Mouse (Mus musculus) c-Kit-positive CD71-positive TER-119-positive erythroid progenitor cells, embryonic 14.5 days (primary cell): Measurements from ENCODE around the gene Map3k14.
A peak's percentile ranks its signal among the peaks of the same experiment; 100 is the strongest.
"Not testable (repeated sequence)": the region's sequence is repeated elsewhere in the genome, so short reads cannot be mapped to it uniquely, and the experiment has no call there.

Source experiments
- DNase-seq: peaks from one replicate; pipeline ENCODE4 v3.0.0-alpha.2; 2013; ENCODE audit warnings: low spot score

Map3k14 gene

DNA sequence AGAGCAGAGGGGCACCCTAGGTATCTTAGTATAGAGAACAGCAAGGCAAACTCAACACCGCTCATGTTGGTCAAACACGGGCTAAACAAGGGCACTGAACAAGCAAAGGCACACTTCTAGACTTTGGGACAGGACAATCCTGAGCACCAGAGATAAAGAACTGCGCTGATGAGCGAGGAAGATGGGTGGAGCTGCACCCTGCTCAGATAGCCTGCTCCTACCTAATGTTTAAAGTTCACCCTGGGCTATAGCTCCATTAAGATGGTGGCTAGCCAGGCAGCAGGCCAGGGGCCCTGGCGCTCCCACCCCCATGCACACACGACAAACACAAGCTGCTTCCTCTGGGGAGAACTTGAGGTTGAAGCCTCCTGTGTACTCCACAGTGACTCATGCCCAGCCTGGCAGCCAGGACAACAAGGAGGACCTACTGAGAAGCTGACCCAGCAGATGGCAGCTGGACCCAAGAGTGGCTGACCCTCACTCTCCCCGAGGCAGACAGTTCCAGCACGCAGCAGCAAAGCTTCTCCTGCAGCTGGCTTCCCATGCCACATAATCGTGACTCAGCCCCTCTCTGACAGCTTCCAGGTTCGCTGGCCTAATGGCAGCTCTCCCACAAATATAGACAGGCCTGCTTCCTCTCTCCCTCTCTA, 21.1 kb downstream of the Map3k14 start:
- DNase-seq, result no peak

DNA sequence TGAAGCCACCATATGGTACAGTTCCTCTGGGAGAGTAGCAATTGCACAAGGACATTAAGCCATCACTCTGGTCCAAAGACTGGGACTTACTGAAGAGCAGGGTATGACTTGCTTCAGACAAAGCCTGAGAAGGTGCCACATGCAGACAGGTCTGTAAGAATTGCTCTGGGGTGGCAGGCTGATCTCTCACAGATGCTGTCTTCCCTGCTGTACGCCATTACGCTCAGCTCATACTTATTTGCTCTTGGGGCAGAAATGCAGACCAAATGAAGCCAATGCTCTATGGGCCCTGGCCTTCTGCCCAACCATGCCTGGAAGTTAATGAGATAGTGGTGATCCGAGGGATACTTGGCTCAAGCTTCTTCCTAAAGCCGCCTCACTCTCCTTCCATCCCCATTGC, 22.4 kb downstream of the Map3k14 start:
- DNase-seq, result no peak

DNA sequence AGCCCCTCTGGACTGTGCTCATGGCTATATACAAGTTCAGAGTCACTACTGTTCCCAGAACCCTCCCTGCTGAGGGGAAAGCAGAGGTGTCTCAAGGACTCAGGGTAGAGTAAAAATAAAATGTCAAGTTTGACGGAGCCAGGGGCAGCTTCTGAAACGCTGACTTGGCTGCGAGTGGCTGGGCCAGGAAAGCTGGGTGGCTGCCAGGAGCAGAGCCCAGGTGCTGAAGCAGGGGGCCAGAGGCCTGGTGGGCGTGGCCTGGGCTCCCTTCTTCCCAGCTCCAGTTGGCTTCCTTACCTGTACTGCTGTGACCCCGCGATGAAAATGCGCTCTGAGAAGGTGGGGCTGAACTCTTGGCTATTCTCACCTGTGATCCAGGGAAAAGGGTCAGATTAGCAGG, 26.5 kb downstream of the Map3k14 start:
- no peak for DNase-seq

DNA sequence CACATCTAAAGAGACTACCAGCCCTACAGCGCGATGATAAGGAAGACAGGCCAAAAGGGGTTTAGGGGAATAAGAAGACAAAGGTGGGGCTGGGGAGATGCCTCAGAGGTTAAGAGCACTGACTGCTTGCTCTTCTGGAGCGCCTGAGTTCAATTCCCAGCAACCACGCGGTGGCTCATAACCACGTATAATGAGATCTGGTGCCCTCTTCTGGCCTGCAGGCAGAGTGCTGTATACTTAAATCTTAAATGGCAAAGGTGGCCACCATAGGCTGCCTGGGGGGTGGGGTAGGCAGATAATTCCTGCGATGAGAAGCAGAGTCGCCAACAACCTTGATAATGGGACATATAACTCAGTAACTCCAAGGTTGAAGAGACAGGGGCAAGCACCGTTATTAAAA, 29.5 kb downstream of the Map3k14 start:
- DNase-seq, result no peak

DNA sequence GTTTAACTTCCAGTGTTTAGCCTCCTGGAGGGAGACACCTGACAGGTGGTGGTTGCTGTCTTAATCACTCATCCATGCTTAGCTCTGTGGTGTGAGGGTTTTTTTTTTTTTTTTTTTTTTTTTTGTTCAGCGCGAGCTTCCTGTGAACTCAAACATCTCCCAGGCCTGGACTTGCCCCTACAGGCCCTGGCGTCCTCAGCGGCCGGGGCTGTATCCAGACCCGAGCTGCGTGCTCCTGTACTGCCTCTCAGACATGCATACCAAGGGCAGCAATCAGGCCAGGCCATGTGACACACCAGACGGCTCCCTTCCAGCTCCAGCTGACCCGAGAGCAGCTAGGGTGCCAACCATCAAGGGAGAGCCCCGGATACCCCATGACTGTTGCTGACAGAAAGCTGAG, 30.4 kb downstream of the Map3k14 start:
- no peak for DNase-seq

DNA sequence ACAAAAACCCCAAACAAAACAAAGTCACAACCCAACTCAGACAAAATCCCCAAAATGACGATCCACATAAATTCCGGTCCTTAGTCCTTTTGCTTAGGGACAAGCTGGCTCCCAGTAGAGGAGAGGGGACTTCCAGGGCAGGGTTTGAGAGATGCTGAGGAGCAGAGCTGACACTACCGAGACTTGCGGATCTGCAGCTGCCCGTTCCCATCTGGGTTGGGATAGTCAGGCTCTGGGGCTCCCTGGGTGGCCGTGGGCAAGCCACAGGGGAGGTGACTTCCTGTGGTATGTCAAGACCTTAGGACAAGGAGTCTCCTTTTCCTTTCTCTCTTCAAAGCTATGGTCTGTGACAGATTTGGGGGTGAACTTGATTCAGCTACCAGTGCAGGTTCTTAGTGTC, 30.8 kb downstream of the Map3k14 start:
- no peak for DNase-seq

DNA sequence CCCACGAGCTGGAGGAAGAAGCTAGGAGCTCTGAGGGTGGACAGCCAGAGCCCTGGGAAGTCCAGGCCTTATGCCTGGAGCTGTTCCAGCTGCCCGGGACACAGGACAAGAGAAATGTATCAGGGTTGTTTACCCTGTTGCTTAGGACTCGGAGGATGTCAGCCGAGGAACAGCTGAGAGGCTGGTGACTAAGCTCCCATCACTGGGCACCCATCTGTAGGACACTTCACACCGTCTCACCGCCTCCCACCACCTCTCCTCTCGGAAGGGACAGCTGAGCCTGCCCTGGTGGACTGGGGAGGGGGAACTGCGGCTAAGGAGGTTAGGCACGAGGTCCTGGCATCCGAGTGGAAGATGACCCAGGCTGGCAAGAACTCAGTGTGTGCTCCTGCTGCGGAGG, 31.6 kb downstream of the Map3k14 start:
- no peak for DNase-seq

DNA sequence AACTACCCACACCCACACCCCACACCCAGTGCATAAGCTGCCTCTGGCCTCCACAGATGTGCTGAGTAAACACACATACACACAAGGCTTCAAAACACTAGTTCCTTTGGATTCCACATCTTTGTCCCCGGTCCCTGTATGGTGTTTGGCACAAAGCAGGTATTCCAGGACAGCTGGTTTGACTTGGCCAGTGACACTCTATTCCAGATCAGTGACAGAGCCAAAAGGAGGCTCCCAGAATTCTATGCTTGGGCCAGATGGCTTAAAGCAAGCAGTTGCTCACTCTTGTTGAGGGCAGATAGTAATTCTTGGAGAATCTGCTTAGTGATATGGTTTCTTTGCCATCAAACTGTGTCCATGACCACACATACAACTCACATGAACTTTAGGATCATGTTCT, 32.8 kb downstream of the Map3k14 start:
- no peak for DNase-seq

DNA sequence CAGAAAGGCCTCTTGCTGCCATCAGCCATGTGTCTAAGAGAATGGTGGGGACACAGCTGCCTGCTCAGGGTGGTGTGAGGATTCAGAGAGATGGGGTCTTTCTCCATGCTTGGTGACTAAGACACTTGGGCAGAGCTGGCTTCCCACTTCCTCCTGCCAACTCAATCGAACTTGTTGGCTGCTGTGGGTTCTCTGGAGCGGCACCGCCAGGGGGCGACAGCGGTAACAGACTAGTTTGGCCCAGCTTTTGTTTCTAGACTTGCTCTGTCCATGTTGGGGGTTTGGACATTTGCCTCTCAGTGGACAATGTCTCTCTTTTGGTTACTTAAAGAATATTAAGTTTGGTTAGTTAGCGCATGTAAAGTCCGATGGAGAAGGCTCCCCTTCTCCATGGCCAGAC, 34.3 kb downstream of the Map3k14 start:
- DNase-seq, result peak; percentile 38

DNA sequence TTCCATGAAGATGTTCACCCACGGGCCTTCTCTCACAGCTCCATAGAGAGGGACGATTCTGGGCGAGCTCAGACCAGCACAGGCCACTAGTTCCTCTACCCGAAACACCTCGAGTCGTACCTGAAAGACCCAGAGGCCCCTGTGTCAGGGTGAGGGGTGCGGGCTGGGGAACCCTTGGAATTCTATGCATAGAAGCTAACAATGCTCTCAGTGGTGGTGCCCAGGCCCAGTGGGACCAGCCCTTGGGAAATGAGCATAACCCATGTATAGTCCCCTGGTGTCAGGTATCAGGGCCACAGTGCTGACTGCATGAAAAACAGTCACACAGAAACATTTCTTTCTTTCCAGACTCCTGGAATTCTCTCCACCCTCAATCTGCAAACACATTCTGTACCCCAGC, 35.9 kb downstream of the Map3k14 start:
- no peak for DNase-seq

DNA sequence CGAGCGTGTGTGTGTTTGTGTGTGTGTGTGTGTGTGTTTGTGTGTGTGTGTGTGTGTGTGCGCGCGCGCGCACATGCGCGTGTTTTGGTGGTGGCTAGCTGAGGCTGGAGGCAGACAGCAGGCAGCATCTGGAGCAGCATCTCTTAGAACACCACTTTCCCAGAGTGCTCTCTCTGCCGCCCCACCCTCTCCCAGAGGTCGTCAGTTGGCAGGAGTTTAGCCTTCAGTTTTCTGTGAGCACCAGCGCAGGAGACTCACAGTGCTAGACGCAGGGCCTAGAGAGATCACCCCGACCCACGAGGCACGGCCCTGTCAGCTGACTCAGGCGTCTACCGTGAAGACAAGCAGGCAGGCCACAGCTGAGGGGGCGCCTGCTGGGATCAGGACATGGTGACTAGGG, 36.6 kb downstream of the Map3k14 start:
- no peak for DNase-seq

DNA sequence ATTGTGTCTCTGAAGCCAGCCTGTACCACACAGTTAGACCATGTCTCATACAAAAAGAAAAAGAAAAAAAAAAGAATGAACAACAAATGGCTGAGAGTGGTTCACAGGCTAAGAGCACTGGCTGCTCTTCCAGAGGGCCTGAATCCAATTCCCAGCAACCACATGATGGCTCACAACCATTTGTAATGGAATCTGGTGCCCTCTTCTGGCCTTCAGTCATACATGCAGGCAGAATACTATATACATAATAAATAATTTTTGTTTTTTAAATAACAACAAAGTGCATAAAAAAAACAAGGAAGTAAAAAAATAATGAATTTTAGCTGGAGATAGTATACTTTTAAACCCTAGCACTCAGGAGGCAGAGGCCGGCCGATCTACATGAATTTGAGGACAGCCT, 37.7 kb downstream of the Map3k14 start:
- no peak for DNase-seq

DNA sequence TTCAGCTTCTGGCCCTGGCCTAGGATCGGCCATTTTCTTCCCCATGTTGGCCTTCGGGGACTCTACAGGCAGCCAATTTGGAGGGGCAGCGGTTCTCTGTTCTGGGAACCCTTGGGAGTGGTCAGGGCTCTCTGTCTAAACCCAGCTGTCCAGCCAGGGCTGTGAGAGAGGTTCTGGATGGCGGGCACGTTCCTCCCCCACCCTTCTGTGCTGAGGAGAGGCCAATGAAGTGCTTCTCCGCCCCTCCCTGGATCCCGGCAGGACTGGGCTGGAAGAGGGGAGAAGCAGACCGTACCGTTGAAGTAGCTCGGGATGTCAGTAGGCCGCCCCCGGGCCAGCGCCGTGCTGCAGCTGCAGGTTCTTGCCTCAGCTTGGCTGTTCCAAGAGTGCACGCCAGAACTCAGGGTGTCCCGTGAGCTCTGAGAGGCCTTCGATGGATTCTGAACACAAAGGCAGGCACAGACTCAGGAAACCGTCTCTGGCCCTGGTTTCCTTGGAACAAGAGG, 43.3 kb downstream of the Map3k14 start:
- DNase-seq, result no peak

DNA sequence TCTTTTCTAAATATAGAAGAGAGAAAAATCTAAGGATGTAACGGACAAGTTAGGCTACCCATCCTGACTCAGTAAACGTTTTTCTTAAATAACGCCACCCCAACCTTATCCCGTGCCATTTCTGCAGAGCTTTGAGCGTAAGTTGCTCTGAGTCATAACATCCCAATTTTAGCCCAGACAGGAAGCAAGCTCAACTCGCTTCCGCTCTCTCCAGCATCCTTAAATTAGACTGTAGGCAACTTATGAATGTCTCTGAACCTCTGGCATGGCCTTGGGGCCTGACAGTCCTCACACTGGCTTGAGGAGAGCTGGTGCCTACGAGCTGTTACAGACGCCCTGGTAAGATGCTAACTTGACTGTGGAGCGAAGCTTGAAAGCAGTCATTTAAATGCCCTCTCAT, 43.8 kb downstream of the Map3k14 start:
- no peak for DNase-seq

DNA sequence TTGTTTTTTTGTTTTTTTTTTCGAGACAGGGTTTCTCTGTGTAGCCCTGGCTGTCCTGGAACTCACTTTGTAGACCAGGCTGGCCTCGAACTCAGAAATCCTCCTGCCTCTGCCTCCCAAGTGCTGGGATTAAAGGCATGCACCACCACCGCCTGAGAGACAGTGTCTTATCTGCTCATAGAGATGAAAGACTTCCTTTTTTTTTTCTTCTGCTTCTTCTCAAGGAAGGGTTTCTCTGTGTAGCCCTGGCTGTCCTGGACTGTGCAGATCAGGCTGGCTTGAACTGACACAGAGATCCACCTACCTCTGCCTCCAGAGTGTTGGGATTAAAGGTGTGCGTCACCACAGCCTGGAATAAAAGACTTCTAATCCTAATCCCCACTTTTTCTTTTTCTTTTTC, 44.6 kb downstream of the Map3k14 start:
- DNase-seq, result not testable (repeated sequence)

DNA sequence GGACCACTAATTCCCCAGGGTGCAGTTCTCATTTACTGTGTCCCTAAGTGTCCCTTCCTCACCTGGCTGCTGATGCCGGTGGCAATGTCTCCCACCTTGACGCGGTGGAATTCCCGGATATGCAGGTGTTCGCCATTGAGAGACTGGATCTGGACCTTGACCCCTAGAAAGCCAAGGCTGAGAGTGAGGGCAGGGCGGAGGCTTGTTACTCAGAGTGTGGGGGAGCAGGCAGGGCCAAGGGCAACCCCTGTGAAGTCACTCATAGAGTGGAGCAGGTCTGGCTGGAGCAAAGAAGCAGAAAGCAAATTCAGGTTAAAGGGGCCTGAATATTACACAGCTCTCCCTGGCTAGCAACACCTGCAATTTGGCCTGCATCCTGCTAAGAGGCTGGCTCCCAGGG, 45.8 kb downstream of the Map3k14 start:
- no peak for DNase-seq

DNA sequence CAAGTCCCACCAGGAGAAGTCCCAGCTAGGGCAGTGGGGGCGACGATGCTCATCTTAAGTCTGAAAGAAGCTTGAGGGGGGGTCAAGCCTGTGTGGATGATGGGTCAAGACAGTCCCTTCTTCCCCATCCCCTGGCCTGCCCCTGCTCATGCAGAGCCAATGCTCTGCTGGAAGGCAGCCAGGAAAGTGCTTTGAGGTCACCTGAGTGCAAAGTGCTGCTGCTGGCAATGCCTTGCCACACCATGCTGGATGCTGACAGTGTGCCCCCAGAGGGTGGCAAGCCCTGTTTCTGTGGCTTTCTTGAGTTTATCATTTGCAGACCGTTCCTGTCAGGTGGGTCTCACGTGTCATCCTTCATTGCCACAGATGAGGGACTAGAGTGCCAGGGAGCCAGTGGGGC, 47.3 kb downstream of the Map3k14 start:
- DNase-seq, result no peak

DNA sequence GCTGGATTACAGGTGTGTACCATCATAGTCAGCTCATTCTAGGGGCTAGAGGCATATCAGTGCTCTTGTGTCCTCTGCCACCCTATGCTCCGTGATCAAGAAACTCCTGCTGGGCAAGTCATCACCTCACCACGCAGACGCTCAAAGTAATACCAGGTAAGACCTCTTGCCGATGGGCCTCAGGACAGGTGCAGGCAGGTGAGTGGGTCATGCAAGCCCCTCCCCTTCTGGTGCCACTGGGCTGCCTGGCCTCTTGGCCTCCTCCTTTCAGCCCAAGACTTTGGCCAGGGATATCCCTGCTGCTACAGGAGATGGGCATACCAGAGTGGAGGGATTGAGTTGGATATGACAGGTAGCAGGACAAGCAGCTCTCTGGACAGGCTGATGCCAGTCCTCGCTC, 48.0 kb downstream of the Map3k14 start:
- no peak for DNase-seq

DNA sequence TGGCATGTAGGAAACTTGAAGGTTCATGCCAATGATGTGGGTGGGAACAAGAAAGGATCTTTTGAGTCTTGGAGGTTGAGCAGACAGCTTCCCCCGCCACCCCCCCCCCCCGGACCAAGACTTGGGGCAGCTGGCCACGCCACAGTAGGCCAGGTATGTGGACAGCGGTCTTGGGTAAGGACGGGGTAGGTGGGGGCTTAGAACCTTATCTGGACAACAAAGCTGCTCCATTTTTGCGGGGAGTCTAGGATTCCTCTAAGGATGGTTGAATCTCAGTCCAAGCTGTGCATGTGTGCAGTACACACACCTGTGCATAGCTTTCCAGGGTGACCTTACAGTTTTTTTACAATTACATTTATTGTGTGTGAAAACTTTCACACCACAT, 48.8 kb downstream of the Map3k14 start:
- no peak for DNase-seq

DNA sequence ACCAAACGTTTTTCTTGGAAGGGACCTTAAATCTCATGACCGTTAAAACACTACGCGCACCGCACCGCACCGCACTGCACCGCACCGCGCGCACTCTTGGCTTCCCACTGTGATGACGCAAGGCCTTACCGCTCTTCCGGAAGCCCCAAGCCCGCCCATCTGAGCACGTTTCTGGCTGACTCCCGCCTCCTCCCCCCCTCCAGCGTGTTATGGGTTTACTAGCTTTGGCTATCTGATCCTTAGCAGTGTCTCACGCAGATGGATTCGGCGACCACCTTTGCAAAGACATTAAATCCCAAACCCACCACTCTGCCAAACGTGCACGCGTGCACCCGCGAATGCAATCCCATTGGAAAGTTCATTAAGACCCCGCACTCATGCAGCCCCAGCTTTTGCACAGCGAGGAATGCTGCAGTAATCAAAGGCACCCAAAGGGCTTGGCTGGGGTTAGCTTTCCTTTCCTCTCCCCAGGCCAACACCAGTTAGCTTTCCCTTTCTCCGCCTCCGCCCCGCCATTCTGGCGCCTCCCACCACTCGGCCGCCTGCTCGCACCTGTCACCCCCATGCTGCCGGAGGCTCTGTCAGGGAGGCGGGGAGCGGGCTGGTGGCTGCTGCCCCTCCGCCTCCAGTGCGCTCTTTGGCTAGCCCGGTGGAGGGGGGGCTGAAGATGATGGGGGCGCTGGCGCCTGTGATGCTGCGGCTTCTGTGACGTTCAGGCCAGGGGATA, 49.3 kb downstream of the Map3k14 start, which contains the start of gene Spata32:
TSS of gene Spata32 (minus strand) at position 643 of the 727 bp plus-strand sequence.
- DNase-seq, result peak; percentile 35

DNA sequence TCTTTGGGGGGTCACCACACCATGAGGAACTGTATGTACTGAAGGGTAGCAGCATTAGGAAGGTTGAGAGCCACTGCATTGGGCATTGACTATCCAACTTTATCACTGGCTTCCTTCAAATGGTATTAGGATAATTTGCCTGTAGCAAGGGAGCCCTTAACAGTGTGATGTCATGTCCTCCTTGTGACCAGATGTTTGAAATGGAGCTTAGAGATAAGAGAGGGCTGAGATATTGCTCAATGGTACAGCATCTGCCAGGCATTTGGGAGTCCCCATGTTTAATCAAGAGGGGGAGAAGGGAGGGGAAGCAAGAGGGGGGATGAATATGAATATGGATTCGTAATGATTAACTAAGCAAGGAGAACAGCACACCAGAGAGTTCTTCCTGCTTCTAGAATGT, 51.9 kb downstream of the Map3k14 start:
- DNase-seq, result peak; percentile 25

DNA sequence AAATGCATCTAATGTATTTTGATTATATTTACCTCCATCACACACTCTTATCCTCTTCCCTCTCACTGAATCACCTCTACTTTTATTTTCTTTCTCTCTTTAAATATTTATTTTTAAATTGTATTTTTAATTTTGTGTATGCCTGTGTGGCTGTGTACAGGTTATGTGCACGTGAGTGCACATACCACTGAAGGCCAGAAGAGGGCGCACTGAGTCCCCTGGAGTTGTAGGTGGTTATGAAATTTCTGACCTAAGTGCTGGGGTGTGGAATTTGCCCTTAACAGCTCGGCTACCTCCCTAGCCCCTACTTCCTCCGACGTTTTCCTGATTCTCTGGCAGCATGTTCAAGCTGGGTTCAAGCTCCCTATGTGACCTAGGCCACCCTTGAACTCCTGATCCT, 53.6 kb downstream of the Map3k14 start:
- no peak for DNase-seq

DNA sequence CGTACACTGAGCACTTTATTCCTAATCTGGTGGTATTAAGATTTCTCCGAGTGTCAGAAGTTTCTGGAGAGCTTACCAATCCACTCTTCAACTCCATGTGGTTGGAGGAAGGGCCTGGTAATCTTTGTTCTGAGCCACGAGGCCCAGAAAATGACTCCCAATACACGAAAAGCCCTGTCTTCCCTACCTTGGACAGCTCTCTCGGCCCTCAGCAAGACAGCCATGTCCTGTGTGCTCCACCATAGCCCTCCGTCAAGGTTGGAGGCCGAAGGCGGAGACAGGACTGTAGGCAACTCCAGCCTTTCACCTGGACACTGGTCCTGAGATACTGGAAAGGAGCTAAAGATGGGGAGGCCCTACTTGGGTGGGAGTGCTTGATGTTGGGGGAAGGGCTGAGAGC, 57.0 kb downstream of the Map3k14 start:
- no peak for DNase-seq

DNA sequence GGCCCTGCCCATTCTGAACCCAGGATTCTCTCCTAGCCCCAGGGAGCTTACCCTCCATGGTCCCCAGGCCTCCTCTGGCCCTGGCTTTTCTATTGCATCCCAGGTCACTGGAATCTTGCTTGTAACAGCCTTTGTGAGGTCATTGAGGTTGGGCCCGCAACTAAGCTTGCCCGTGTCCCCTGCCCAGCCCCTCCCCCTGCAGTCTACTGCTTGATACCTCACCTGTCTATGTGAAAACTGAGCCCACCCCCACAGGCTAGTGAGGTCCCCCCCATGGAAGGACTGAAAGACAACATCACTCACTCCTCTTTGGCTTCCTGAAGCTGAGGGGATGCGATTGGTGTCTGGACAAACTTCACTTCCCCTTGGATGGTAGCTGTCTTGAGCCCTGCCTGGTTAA, 58.8 kb downstream of the Map3k14 start, which contains the start of gene 1700023F06Rik:
TSS of gene 1700023F06Rik (minus strand) at position 101 of the 400 bp plus-strand sequence.
- DNase-seq, result no peak
